Mouse (Mus musculus) G1E (cell line): ENCODE results near the gene Sfrp4. TPM values are rescaled to one million over a fixed set of nuclear protein-coding genes. Genes with fewer than 3 reads are reported as not detected.
"Not testable (repeated sequence)": the region's sequence is repeated elsewhere in the genome, so short reads cannot be mapped to it uniquely, and the experiment has no call there.

Experiments used
- ATAC-seq: 2 replicates; pipeline ENCODE4 v1.8.0; 2016; ENCODE audit warnings: mild to moderate bottlenecking; ENCODE audit not compliant: insufficient number of reproducible peaks, poor library complexity, low FRiP score, severe bottlenecking; ENCODE audit errors: extremely low read depth
- DNase-seq: peaks from one replicate; pipeline ENCODE4 v3.0.0; 2012; ENCODE audit warnings: low spot score
- H3K27me3 ChIP-seq: 2 replicates; pipeline ENCODE4 v1.6.1; 2012; ENCODE audit warnings: mild to moderate bottlenecking, low read length, inconsistent platforms; ENCODE audit not compliant: insufficient read depth
- H3K36me3 ChIP-seq: replicated peaks from 2 replicates; pipeline ENCODE3; 2012; ENCODE audit warnings: mild to moderate bottlenecking, inconsistent platforms
- H3K4me1 ChIP-seq: 2 replicates; pipeline ENCODE4 v1.6.1; 2012; ENCODE audit warnings: low read depth, low read length, inconsistent platforms, mixed read lengths; ENCODE audit not compliant: insufficient read depth
- H3K4me3 ChIP-seq: 2 replicates; pipeline ENCODE4 v1.5.1; 2012; ENCODE audit warnings: low read depth, mild to moderate bottlenecking, inconsistent platforms, low read length, moderate library complexity, mixed read lengths
- H3K9me3 ChIP-seq: replicated peaks from 2 replicates; pipeline ENCODE4 v1.6.1; 2012; ENCODE audit warnings: inconsistent platforms
- CTCF ChIP-seq: IDR thresholded peaks from 2 replicates; pipeline ENCODE4 v1.5.1; 2012; ENCODE audit warnings: low read depth, low read length, inconsistent platforms, mixed read lengths
- GATA1 ChIP-seq: IDR thresholded peaks from 2 replicates; pipeline ENCODE4 v1.6.1; 2012; ENCODE audit warnings: borderline replicate concordance, low read length, inconsistent platforms, mixed read lengths
- GATA2 ChIP-seq: IDR thresholded peaks from 2 replicates; pipeline ENCODE4 v1.6.1; 2012; ENCODE audit warnings: low read depth, low read length, inconsistent platforms, borderline replicate concordance
- POLR2AphosphoS5 ChIP-seq: IDR thresholded peaks from 2 replicates; pipeline ENCODE4 v1.6.1; 2012; ENCODE audit warnings: low read depth, low read length, inconsistent platforms; ENCODE audit not compliant: insufficient replicate concordance
- TAL1 ChIP-seq: conservative IDR thresholded peaks from 2 replicates; pipeline ENCODE4 v1.6.1; 2012; ENCODE audit warnings: low read depth, low read length, inconsistent platforms, mixed read lengths
- polyA plus RNA-seq: library from polyadenylated mRNA; stranded (reverse); fragments of >175 nt; gene quantifications from 2 replicates; pipeline ENCODE4 v1.2.3, GENCODE M21; 2012
- total RNA-seq, 2 experiments: library from RNA; stranded (forward) in 1 of 2; stranded (reverse) in 1 of 2; fragments of 200-1000 nt in 1 of 2; fragments of >200 nt in 1 of 2; fragmentation: Nextera tagmentation in 1 of 2; gene quantifications; 2 replicates each; pipeline ENCODE4 v1.2.3; 2014 to 2017

Gene Sfrp4
- total RNA-seq (2014; fragmentation: Nextera tagmentation) (not detected in 2 replicates), total RNA-seq (2017) (0.06 and 0.22 TPM in 2 replicates), polyA plus RNA-seq (not detected in 2 replicates)

DNA sequence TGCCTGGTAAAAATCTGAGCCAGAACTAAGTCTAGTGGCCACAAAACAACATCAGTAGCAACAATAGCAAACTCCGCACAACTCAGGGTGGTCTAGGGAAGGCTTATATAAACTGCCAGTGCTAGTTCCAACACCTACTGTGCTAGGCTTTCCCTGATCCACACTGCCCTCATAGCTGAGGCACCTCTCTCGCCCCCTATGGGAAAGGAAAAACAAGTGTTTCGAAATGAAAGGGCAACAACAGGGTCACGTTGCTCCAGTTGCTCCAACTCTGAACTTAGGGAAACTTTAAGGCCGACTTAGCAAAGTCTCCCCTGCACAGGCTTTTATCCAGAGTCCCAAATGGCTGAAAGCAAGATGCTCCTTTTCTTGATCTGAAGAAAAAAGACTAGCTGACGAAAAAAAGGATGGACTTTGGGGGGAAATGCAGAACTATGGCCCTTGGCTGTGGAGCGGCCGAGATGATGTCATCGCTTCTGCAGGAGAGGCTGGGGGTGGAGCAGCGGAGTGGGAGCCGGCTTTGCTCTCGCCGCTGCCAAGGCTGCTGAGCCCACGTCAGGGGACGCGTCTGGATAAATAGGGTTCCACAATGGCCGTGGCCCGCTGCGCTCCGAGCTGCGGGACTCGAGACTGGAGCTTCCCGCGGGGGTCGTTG, at the start of gene Sfrp4:
TSS of gene Sfrp4 (plus strand) at position 532 of the 655 bp plus-strand sequence.
- Histone ChIP-seq H3K4me1 (no peaks in the 10 kb centered on the region), H3K4me3 (no peak within 1 kb of the TSS), H3K9me3 (no peaks in the 10 kb centered on the region), H3K27me3 (peaks cover 16% of the 10 kb centered on the region; the same call in 1 of the 2 replicates), H3K36me3 (no peaks in the 10 kb centered on the region)
- no peak for TF ChIP-seq GATA1
- TF ChIP-seq GATA2, result no peak
- TF ChIP-seq POLR2AphosphoS5, result no peak
- no peak for TF ChIP-seq CTCF
- TF ChIP-seq TAL1, result no peak
- DNase-seq, result no peak
- ATAC-seq, result no peak

DNA sequence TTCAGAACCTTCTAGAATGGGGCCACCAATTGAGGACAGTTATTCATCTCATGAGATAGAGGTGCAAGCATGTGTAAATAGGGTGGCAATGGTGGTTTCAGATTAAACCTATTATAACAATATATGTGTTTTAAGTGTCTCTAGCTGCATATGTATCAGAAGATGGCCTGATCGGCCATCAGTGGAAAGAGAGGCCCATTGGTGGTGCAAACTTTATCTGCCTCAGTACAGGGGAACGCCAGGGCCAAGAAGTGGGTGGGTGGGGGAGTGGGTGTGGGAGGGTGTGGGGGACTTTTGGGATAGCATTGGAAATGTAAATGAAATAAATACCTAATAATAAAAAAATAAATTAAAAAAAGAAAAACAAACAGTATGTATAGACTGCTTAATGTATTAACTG, 48.2 kb upstream of the Sfrp4 start:
- not testable (repeated sequence) for DNase-seq, H3K9me3 ChIP-seq, ATAC-seq, H3K36me3 ChIP-seq, H3K27me3 ChIP-seq, H3K4me1 ChIP-seq, H3K4me3 ChIP-seq

DNA sequence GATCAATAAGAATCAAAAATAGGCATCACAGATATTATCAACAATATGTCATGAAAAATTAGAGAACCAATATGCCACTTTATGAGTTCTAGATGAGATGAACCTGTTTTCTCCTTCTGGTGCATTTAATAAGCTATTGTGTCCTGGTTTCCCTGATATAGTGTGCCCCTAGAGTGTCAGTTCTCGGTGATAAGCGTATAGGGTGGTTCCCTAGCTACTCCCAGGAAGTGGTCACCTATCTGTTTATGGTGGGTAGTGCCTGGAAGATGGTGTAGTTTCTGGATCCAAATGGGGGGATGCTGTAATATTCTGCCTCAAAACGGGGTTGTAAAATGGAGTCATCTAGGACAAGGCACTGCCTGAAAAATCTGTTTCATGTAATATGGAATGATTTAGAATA, 47.0 kb upstream of the Sfrp4 start:
- no peak for TF ChIP-seq POLR2AphosphoS5
- DNase-seq (no peak), ATAC-seq (no peak)
- H3K36me3 ChIP-seq, result no peaks in the 10 kb centered on the region
- H3K27me3 ChIP-seq, result peaks cover 9% of the 10 kb centered on the region; the same call in 1 of the 2 replicates
- 0 out of 2 replicates have a peak, but pooled peaks cover 3% of the 10 kb centered on the region for H3K4me1 ChIP-seq
- no peak overlapping the region for H3K4me3 ChIP-seq
- H3K9me3 ChIP-seq, result no peaks in the 10 kb centered on the region

DNA sequence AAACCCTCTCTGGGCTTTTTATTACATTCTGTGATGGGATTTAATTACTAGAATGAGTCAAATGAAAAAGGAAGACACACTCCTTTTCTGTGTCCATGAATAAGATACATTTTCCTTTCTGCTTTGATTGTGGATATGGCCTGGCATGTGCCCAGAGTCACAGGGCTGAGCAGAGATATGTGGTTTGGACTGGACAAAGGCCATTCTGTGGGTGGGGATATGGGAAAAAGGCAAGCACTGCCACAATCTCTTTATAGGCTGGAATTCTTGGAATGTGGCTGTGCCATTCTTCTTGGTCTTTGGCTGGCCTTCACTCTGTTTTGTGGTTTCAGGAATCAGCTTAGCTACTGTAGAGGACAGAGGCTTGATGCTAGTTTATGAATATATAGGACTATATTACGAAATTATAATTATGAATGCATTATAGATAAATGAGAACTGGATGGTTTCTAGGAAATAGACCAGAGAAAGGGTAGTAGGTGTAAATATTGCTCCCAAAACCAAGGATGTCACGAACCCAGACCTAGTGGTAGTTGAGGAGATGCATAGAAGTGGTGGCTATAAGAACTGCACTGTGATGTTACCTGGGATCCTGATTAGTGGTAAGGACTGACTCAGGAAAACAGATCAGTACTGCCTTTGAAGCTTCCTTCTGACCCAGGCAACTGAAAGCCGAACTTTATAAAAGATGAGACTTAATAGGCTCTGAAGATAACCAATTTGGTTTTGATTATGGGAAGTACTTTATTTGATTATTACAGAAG, 31.7 kb upstream of the Sfrp4 start:
- Histone ChIP-seq H3K9me3 (no peaks in the 10 kb centered on the region), H3K36me3 (no peaks in the 10 kb centered on the region), H3K27me3 (peaks cover 14% of the 10 kb centered on the region), H3K4me3 (no peak overlapping the region), H3K4me1 (no peaks in the 10 kb centered on the region)
- ATAC-seq (no peak), DNase-seq (no peak)
- TF ChIP-seq POLR2AphosphoS5 (no peak), GATA1 (no peak), GATA2 (no peak), TAL1 (no peak), CTCF (no peak)

DNA sequence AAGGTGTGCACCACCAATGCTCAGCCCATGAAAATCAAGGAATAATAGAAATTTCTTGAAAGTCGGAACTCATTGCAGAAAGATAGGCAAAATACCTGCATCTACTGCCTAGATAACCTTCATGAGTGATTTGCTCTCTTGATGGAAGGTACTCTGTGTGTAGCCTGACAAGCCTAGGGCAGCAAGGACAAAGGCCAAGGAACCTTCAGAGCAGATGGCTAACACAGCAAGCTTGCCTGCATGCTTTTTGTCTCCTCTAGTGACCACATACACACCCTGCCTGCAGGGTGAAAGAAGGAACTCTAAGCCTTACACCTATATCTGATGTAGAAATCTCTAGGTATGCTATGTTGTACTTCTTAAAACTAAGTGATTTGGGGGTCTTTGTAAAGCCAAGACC, 27.8 kb upstream of the Sfrp4 start:
- ATAC-seq (no peak), DNase-seq (no peak)
- H3K4me1 ChIP-seq, result no peaks in the 10 kb centered on the region
- no peaks in the 10 kb centered on the region for H3K9me3 ChIP-seq
- no peak overlapping the region for H3K4me3 ChIP-seq
- peaks cover 31% of the 10 kb centered on the region for H3K27me3 ChIP-seq
- no peak for TF ChIP-seq TAL1
- TF ChIP-seq POLR2AphosphoS5, result no peak
- no peak for TF ChIP-seq CTCF
- TF ChIP-seq GATA1, result no peak
- TF ChIP-seq GATA2, result no peak
- H3K36me3 ChIP-seq, result no peaks in the 10 kb centered on the region

DNA sequence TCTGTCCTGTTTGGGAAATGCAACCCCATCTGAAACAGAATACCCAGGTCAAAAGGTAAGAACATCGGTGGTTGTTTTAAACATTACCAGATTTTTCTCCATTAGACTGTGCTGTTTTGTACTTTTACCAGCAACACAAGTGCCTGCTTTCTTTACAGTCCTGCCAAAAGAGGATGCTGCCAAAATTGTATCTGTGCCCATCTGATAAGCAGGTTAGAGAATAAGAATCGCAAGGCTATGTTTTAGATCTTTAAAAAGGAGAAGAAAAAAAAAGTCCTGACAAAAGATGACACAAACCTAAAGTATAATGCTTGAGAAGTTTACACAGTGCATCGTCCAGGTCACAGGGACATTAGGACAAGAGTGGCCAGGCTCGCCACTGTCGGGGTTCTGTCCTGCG, 23.7 kb upstream of the Sfrp4 start:
- Histone ChIP-seq H3K4me3 (no peak overlapping the region), H3K4me1 (no peaks in the 10 kb centered on the region), H3K36me3 (no peaks in the 10 kb centered on the region), H3K9me3 (no peaks in the 10 kb centered on the region), H3K27me3 (peaks cover 35% of the 10 kb centered on the region)
- no peak for DNase-seq
- no peak for TF ChIP-seq GATA2
- TF ChIP-seq POLR2AphosphoS5, result no peak
- TF ChIP-seq GATA1, result no peak
- TF ChIP-seq TAL1, result no peak
- no peak for ATAC-seq
